Mouse (Mus musculus): ENCODE measurements around the gene Dnah3. TPM values are rescaled to one million over a fixed set of nuclear protein-coding genes. Genes with fewer than 3 reads are reported as not detected.

The Dnah3 gene
- 0.11 TPM in 1 of 2 replicates, not detected in the other for polyA plus RNA-seq (2015; fragmentation: Nextera tagmentation; extraction: Ambion mirVana)

- no peaks in the 10 kb centered on the region for H3K4me1 ChIP-seq (ENCODE audit: control insufficient read depth, insufficient read depth, low read depth, low read length)
- ATAC-seq = no peak
- no peaks in the 10 kb centered on the region for H3K36me3 ChIP-seq (ENCODE audit: control insufficient read depth, insufficient read depth, low read length)
- WGBS = 92% methylated on average over 6 of the region's 6 CpGs
- H3K27ac ChIP-seq (ENCODE audit: low read depth, low read length) = no peak within 1 kb of the TSS
- H3K4me3 ChIP-seq (ENCODE audit: low read length) = no peak within 1 kb of the TSS
- no peak within 1 kb of the TSS for H3K4me2 ChIP-seq (ENCODE audit: low read length)
- H3K27me3 ChIP-seq (replicated peaks; ENCODE audit: control insufficient read depth, insufficient read depth, low read length) = no peaks in the 10 kb centered on the region
- H3K9me3 ChIP-seq (ENCODE audit: control insufficient read depth, low read length) = no peaks in the 10 kb centered on the region
- H3K9ac ChIP-seq (ENCODE audit: low read depth, low read length) = no peak within 1 kb of the TSS
These were observed at the start of gene Dnah3 for GRCm38 (mm10) chr7:120095180-120095579. Dnah3 (minus strand) TSS chr7:120095280.

GRCm38 (mm10) chr7:120142743-120143142 lies 47.7 kb upstream of the Dnah3 start:
- no peak overlapping the region for H3K27ac ChIP-seq (ENCODE audit: low read depth, low read length)
- H3K4me1 ChIP-seq (ENCODE audit: control insufficient read depth, insufficient read depth, low read depth, low read length) = no peaks in the 10 kb centered on the region

DNA sequence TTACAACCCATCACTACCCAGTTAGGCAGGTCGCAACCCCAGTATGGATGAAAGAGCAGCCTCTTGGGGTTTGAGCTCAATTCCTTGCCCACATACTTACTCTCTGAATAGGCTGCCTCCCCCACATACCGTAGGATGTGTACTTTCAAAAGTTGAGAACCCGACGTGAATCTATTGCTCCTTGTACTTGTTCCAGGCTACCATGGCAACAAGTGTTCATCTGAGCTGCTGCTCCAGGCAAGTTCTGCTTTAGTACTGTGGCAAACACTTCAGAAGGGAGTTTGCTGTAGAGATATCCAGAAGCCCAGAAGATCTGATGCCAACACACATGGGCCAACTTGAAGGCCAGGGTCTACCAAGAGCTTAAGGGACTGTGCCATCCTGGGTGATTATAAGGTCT lies 33.9 kb upstream of the Dnah3 start:
- Histone ChIP-seq H3K9ac (ENCODE audit: low read depth, low read length) (no peak overlapping the region), H3K4me1 (ENCODE audit: control insufficient read depth, insufficient read depth, low read depth, low read length) (no peaks in the 10 kb centered on the region), H3K9me3 (ENCODE audit: control insufficient read depth, low read length) (no peaks in the 10 kb centered on the region), H3K27me3 (replicated peaks; ENCODE audit: control insufficient read depth, insufficient read depth, low read length) (no peaks in the 10 kb centered on the region), H3K27ac (ENCODE audit: low read depth, low read length) (no peak overlapping the region), H3K36me3 (ENCODE audit: control insufficient read depth, insufficient read depth, low read length) (no peaks in the 10 kb centered on the region), H3K4me2 (ENCODE audit: low read length) (no peak overlapping the region), H3K4me3 (ENCODE audit: low read length) (no peak overlapping the region)
- 50% methylated on average over 4 of the region's 4 CpGs for WGBS
- ATAC-seq = no peak

More at GRCm38 (mm10) chr7:120142743-120143142, 47.7 kb upstream of the Dnah3 start:
- no peak for ATAC-seq
- H3K4me3 ChIP-seq (ENCODE audit: low read length) = no peak overlapping the region
- H3K9ac ChIP-seq (ENCODE audit: low read depth, low read length) = no peak overlapping the region
- no peaks in the 10 kb centered on the region for H3K27me3 ChIP-seq (replicated peaks; ENCODE audit: control insufficient read depth, insufficient read depth, low read length)
- H3K9me3 ChIP-seq (ENCODE audit: control insufficient read depth, low read length) = no peaks in the 10 kb centered on the region
- H3K4me2 ChIP-seq (ENCODE audit: low read length) = no peak overlapping the region
- WGBS = 96% methylated on average over 1 of the region's 1 CpGs
- no peaks in the 10 kb centered on the region for H3K36me3 ChIP-seq (ENCODE audit: control insufficient read depth, insufficient read depth, low read length)

DNA sequence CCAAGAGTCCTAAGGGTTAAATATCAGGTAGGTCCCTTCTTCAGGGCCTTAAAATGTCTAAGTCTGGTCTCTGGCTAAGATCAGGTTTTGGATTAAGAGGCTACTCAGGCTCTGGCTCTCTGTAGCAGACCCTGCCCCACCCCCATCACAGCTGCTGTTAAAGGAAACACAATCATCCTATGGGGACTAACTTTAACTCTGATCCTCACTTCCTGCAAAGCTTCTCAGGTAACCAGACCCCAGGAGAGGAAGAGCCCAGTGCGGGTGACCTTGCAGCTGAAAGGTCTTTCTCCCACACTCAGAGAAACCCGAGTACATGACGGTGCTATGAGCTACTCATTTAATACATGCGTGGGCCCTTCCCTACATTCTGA lies 32.6 kb upstream of the Dnah3 start:
- Histone ChIP-seq H3K27me3 (replicated peaks; ENCODE audit: control insufficient read depth, insufficient read depth, low read length) (no peaks in the 10 kb centered on the region), H3K9ac (ENCODE audit: low read depth, low read length) (no peak overlapping the region), H3K36me3 (ENCODE audit: control insufficient read depth, insufficient read depth, low read length) (no peaks in the 10 kb centered on the region), H3K9me3 (ENCODE audit: control insufficient read depth, low read length) (no peaks in the 10 kb centered on the region), H3K4me1 (ENCODE audit: control insufficient read depth, insufficient read depth, low read depth, low read length) (no peaks in the 10 kb centered on the region), H3K27ac (ENCODE audit: low read depth, low read length) (no peak overlapping the region), H3K4me3 (ENCODE audit: low read length) (no peak overlapping the region), H3K4me2 (ENCODE audit: low read length) (no peak overlapping the region)
- ATAC-seq = no peak
- WGBS = 63% methylated on average over 4 of the region's 4 CpGs

GRCm38 (mm10) chr7:120126976-120127685 lies 32.1 kb upstream of the Dnah3 start:
- Histone ChIP-seq H3K4me2 (ENCODE audit: low read length) (no peak overlapping the region), H3K9ac (ENCODE audit: low read depth, low read length) (no peak overlapping the region), H3K27me3 (replicated peaks; ENCODE audit: control insufficient read depth, insufficient read depth, low read length) (no peaks in the 10 kb centered on the region), H3K36me3 (ENCODE audit: control insufficient read depth, insufficient read depth, low read length) (no peaks in the 10 kb centered on the region), H3K9me3 (ENCODE audit: control insufficient read depth, low read length) (no peaks in the 10 kb centered on the region), H3K27ac (ENCODE audit: low read depth, low read length) (no peak overlapping the region), H3K4me1 (ENCODE audit: control insufficient read depth, insufficient read depth, low read depth, low read length) (no peaks in the 10 kb centered on the region), H3K4me3 (ENCODE audit: low read length) (no peak overlapping the region)
- 43% methylated on average over 5 of the region's 5 CpGs for WGBS
- ATAC-seq = no peak

DNA sequence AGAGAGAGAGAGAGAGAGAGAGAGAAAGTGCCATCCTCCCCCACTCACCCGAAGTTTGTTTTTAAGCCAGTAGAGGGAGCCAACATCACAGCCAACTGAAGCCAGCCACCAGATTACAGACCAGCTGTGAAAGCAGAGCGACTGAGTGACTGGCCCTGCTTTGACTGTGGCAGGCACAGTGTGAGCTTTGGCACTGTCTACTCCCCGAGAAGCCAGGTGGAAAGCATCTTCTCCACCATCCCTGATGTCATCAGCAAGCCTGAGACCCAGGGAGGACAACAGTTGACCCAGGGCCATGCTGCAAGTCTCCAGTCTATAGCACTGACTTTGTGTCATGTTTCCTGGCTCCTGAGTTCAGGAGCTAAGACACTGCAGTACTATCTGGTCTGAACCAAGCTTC lies 29.8 kb upstream of the Dnah3 start:
- H3K9ac ChIP-seq (ENCODE audit: low read depth, low read length) = no peak overlapping the region
- ATAC-seq = peak; percentile 96
- no peaks in the 10 kb centered on the region for H3K4me1 ChIP-seq (ENCODE audit: control insufficient read depth, insufficient read depth, low read depth, low read length)
- no peaks in the 10 kb centered on the region for H3K27me3 ChIP-seq (replicated peaks; ENCODE audit: control insufficient read depth, insufficient read depth, low read length)
- no peak overlapping the region for H3K4me2 ChIP-seq (ENCODE audit: low read length)
- H3K36me3 ChIP-seq (ENCODE audit: control insufficient read depth, insufficient read depth, low read length) = no peaks in the 10 kb centered on the region
- H3K27ac ChIP-seq (ENCODE audit: low read depth, low read length) = no peak overlapping the region
- no peak overlapping the region for H3K4me3 ChIP-seq (ENCODE audit: low read length)
- WGBS = 0% methylated on average over 3 of the region's 3 CpGs
- no peaks in the 10 kb centered on the region for H3K9me3 ChIP-seq (ENCODE audit: control insufficient read depth, low read length)

DNA sequence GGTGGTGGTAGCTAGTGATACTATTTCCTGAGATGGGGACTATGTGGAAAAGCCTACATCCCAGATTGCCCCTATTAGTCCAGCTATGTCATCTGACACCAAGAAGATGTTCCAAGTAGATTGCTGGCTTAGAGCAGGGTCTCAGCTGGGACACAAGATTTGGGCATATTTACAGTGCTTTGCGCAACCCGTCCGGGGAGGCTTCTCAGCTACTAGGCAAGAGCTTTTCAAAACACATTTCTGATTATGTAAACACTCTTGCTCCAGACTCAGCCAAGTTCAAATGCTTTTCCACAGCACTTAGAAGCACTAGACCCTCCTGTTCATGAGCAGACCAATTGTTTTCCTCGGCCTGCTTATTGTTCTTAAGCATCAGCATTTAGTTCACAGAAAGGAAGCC lies 28.7 kb upstream of the Dnah3 start:
- Histone ChIP-seq H3K9ac (ENCODE audit: low read depth, low read length) (no peak overlapping the region), H3K9me3 (ENCODE audit: control insufficient read depth, low read length) (no peaks in the 10 kb centered on the region), H3K27ac (ENCODE audit: low read depth, low read length) (no peak overlapping the region), H3K36me3 (ENCODE audit: control insufficient read depth, insufficient read depth, low read length) (no peaks in the 10 kb centered on the region), H3K27me3 (replicated peaks; ENCODE audit: control insufficient read depth, insufficient read depth, low read length) (no peaks in the 10 kb centered on the region), H3K4me2 (ENCODE audit: low read length) (no peak overlapping the region), H3K4me3 (ENCODE audit: low read length) (no peak overlapping the region), H3K4me1 (ENCODE audit: control insufficient read depth, insufficient read depth, low read depth, low read length) (no peaks in the 10 kb centered on the region)
- 93% methylated on average over 4 of the region's 4 CpGs for WGBS
- no peak for ATAC-seq

GRCm38 (mm10) chr7:120117529-120117928 lies 22.4 kb upstream of the Dnah3 start:
- no peak for ATAC-seq
- no peak overlapping the region for H3K4me3 ChIP-seq (ENCODE audit: low read length)
- no peak overlapping the region for H3K27ac ChIP-seq (ENCODE audit: low read depth, low read length)
- no peaks in the 10 kb centered on the region for H3K27me3 ChIP-seq (replicated peaks; ENCODE audit: control insufficient read depth, insufficient read depth, low read length)
- H3K9ac ChIP-seq (ENCODE audit: low read depth, low read length) = no peak overlapping the region
- H3K9me3 ChIP-seq (ENCODE audit: control insufficient read depth, low read length) = no peaks in the 10 kb centered on the region
- no peaks in the 10 kb centered on the region for H3K36me3 ChIP-seq (ENCODE audit: control insufficient read depth, insufficient read depth, low read length)
- H3K4me2 ChIP-seq (ENCODE audit: low read length) = no peak overlapping the region
- no peaks in the 10 kb centered on the region for H3K4me1 ChIP-seq (ENCODE audit: control insufficient read depth, insufficient read depth, low read depth, low read length)
- 35% methylated on average over 6 of the region's 6 CpGs for WGBS

DNA sequence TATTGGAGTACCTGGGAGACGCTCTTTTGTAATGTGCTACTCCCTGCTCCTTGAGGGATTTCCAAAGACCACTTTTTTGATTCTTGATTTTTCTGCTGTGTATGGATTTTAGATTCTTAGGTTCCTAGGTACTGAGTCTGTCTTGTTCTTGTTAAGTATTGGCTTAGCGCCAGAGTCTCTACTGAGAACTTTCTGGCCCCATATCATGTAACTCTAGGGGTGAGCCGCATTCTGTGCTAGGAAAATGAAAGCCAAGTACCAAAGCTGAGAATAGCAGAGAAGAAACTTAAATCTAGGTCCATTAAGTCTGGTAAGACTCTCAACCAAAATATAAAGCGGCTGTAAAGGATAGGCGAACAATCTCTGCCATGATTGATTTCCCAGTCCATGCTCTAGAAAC lies 21.9 kb upstream of the Dnah3 start:
- Histone ChIP-seq H3K4me2 (ENCODE audit: low read length) (no peak overlapping the region), H3K27me3 (replicated peaks; ENCODE audit: control insufficient read depth, insufficient read depth, low read length) (no peaks in the 10 kb centered on the region), H3K27ac (ENCODE audit: low read depth, low read length) (no peak overlapping the region), H3K36me3 (ENCODE audit: control insufficient read depth, insufficient read depth, low read length) (no peaks in the 10 kb centered on the region), H3K4me3 (ENCODE audit: low read length) (no peak overlapping the region), H3K4me1 (ENCODE audit: control insufficient read depth, insufficient read depth, low read depth, low read length) (no peaks in the 10 kb centered on the region), H3K9me3 (ENCODE audit: control insufficient read depth, low read length) (no peaks in the 10 kb centered on the region), H3K9ac (ENCODE audit: low read depth, low read length) (no peak overlapping the region)
- ATAC-seq = no peak
- 92% methylated on average over 5 of the region's 5 CpGs for WGBS
